Mouse (Mus musculus) cerebellum, adult 11 months (tissue): ENCODE data around the gene Map4.
"Not testable (repeated sequence)": the region's sequence is repeated elsewhere in the genome, so short reads cannot be mapped to it uniquely, and the experiment has no call there.

Source experiments
- DNase-seq: peaks from one replicate; pipeline ENCODE4 v3.0.0; 2022

The Map4 gene

DNA sequence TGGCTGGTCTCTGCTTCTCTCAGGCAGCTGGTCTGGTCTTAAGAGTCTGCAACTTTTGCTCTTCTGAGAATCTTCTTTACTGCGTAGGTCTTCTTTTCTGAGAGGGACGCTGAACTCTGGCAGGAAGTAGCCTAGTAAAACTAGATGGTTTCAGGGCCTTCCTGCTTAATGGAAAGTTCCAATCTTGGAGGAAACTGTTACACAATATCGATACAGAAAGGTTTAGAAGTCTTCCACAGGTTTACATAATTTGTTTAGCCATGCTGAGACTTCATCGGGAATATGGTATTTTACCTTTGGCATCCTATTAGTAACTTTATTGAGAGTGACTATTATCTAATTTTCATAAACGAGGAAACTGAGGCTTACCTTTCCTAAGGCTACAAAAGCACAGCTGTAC, 1.2 kb upstream of the Map4 start:
- no peak for DNase-seq

DNA sequence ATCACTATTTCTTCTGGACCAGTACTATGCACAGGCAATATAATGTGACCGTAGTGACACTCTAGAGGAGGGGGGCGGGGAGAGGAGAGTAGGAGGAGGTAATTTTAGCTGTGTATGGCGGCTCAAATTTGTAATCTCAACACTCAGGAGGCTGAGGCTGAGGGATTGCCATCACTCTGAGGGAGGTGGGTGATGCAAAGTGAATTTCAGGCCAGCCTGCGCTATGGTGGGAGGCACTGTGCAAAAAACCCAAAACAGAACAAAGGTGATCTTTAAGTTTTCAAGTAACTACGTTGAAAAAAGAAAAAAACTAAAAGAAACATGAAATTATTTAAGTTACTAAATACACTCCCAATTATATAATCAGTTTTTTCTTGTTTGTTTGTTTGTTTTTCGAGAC, 508 bp upstream of the Map4 start:
- DNase-seq = no peak

DNA sequence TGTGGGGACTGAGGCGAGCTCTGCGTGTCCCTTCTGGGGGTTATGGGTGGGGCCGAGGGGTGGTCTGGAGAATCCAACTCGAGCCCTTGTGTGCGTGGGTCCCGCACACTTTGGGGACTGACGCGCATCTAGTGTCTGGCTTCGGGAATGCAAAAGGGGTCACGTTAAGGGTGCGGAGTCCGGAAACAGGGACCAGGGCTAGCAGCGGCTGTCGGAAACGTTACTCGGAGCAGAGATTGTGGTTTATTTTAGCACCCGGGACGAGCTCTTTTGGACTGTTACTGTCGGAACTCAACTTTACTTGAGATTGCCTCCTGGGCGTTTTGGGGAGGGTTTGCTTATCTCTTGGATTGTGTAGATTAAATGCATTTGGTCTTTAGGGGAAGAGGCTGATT, 1.1 kb downstream of the Map4 start:
- no peak for DNase-seq

- DNase-seq = peak; percentile 34
Observed at GRCm38 (mm10) chr9:109932756-109933375, 1.6 kb downstream of the Map4 start.

GRCm38 (mm10) chr9:109939401-109939800, 8.1 kb downstream of the Map4 start:
- no peak for DNase-seq

- no peak for DNase-seq
Observed at GRCm38 (mm10) chr9:109942796-109943195, 11.5 kb downstream of the Map4 start.

- no peak for DNase-seq
Observed at GRCm38 (mm10) chr9:109944712-109945111, 13.5 kb downstream of the Map4 start.

DNA sequence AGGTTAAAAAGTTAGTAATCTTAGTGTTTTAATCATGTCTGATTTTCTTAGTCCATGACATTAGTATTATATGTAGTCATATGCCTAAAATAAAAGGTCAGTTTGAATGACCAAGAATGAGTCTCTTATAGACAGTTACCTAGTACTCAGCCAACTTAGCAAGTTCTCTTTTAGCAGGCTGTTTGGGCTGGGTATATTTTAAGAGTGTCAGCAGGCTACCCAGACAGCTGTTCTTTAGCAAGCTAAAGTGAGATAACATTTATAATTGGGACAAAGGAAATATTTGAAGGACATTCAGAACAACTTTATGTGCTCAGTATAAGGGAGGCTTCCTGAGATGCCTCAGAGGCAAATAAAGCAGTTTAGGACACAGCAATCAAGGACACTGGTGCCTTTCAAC, 17.3 kb downstream of the Map4 start:
- no peak for DNase-seq

DNA sequence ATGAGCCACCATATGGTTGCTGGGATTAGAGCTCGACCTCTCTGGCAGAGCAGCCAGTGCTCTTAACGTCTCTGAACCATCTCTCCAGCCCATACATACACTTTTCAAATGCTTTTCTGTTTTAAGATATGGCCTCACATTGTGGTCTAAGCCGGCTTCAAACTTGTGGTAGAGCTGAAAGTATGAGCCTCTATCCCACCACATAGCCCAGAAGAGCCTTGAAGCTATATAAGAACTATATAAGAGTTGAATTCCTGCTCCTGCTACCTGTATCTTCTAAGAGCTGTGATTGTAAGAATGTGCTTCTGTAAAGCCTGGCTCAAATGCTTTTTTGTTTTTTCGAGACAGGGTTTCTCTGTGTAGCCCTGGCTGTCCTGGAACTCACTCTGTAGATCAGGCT, 18.5 kb downstream of the Map4 start:
- no peak for DNase-seq

GRCm38 (mm10) chr9:109953538-109953937, 22.3 kb downstream of the Map4 start:
- DNase-seq = no peak

DNA sequence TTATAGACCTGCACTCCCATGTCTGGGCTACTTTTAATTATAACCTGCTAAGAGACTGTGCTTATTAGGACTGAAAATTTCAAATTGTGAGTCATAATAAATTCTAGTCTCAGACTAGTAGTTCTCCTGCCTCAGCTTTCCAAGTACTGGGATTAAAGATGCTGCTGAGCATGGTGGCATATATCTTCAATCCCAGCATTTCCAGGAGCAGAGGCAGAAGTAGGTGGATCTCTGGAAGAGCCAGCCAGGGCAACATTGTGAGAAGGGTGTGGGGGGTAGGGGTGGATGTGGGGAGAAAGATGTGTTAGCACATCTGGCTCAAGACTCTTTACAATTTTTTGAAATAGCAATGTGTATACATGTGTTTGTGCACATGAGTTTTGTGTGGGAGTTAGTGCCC, 23.4 kb downstream of the Map4 start:
- DNase-seq = no peak

- DNase-seq = no peak
Observed at GRCm38 (mm10) chr9:109959456-109960150, 28.3 kb downstream of the Map4 start.

DNA sequence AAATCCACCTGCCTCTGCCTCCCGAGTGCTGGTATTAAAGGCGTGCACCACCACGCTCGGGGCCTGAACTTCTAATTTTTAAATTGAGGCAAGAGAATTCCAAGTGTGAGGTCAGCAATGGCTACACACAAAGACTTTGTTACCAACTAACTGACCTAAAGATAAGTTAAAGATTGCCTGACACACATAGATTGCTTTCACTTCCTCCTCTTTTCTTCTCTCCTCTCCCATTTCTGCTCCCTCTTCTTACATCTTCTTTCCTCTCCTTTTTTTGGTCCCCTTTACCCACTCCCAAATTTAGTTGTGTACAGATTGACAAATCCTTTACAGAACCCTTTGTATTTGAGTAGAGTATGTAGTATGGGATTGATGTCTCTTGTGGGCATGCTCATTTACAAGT, 29.3 kb downstream of the Map4 start:
- no peak for DNase-seq

- no peak for DNase-seq
Observed at GRCm38 (mm10) chr9:109964761-109965160, 33.5 kb downstream of the Map4 start.

DNA sequence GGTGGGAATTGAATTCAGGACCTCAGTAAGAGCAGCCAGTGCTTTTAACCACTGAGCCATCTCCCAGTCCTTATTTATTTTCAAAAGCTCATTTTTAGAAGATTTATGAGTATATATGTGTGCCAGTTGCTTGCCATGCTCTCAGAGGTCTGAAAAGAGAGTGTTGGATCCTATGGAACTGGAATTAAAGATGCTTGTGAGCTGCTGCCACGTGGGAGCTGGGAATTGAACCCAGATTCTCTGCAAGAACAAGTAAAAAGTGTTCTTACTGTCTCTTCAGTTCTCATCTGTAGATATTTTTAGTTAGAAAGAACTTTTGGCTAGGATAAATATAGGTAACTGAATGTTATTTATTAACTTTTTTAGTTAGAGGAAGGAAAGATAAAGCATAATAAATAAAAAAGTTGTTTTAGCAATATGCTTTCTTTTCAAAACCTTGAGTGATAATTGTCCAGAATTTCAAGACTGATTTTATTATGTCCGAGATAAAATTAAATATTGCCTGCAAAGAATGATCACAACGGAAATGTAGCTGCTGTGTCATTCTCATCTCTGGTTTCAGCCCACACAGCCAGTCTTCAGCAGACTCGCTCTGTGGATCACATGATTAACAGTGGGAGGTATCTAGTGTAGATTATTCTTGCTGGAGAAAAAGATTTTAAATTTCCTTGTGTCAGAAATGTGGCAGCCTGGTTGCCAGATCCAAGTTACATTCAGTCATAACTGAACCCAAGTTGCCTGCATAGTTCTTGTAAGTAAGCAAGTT, 37.3 kb downstream of the Map4 start:
- DNase-seq = no peak

- no peak for DNase-seq
Observed at GRCm38 (mm10) chr9:109969181-109969580, 37.9 kb downstream of the Map4 start.

- no peak for DNase-seq
Observed at GRCm38 (mm10) chr9:109969792-109970336, 38.6 kb downstream of the Map4 start.

DNA sequence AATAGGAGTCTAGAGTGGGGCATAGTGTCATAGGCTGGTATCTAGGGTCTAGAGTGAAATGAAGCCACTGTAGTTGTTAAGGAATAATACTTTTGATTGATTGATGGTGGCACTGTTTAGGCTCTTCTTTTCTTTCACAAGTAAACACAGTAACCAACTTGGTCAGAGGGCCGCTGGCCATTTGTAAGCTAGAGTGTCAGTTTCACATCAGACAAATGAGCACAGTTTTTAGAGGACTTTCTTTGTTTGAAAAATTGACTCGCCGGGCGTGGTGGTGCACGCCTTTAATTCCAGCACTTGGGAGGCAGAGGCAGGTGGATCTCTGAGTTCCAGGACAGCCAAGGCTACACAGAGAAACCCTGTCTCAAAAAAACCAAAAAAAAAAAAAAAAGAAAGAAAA, 40.5 kb downstream of the Map4 start:
- DNase-seq = not testable (repeated sequence)

- DNase-seq = not testable (repeated sequence)
Observed at GRCm38 (mm10) chr9:109980223-109980622, 49.0 kb downstream of the Map4 start.

GRCm38 (mm10) chr9:109985416-109985815, 54.2 kb downstream of the Map4 start:
- DNase-seq = peak; percentile 75

DNA sequence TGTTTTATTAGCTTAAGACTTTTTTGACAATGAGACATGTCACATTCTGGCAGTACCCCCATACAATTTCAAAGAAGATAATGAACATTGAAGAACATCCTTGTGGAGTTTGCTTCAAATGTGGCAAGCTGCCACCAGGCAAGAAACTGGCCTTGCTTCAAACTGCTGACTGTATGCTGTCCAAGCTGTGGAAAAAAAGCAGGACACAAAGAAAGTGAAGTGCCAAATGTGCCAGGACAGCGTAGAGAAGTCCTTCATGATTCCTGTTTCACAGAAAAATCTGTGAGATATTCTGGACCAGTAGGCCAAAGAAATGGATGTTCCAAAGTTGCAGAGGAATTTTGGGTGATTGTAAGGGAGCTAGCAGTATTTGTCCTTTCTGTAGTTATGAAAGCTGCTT, 57.8 kb downstream of the Map4 start:
- peak; percentile 20 for DNase-seq

DNA sequence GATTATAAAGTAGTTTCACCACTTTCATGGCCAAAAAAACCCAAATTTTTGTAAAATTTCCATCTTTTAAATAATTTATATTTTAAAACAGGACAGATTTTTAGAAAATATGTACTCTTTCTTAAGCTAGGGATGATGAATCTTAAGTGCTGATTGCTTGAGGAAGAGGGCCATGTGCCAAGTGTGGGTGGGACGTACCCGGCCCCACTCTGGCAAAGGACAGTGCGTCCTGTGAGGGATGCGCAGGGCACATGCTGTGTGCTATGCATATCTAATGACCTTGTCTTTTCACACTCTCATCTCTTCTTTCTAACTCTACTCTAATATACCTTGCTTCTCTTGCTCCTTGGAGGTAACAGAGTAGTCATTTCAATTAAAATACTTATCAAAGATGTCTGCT, 66.2 kb downstream of the Map4 start:
- no peak for DNase-seq

- no peak for DNase-seq
Observed at GRCm38 (mm10) chr9:110001946-110002345, 70.7 kb downstream of the Map4 start.

GRCm38 (mm10) chr9:110002413-110002812, 71.2 kb downstream of the Map4 start:
- no peak for DNase-seq
